Mouse (Mus musculus) C2C12 (cell line): ENCODE measurements at regions not wholly inside any gene's neighbourhood (a gene's known extent, or its start where the extent isn't known, plus 50 kb on each side); places are given as distances from the start of the nearest gene placed in this dataset.

Source experiments
- H3K27me3 ChIP-seq: one replicate; pipeline ENCODE4 v1.6.1; 2011; ENCODE audit not compliant: control insufficient read depth, insufficient read depth, insufficient read length
- H3K36me3 ChIP-seq: one replicate; pipeline ENCODE4 v1.6.1; 2011; ENCODE audit not compliant: control insufficient read depth, insufficient read depth
- H3K4me3 ChIP-seq: one replicate; pipeline ENCODE4 v1.5.1; 2011; ENCODE audit warnings: mild to moderate bottlenecking, control low read depth; ENCODE audit not compliant: poor library complexity, insufficient read depth, severe bottlenecking
- H3K79me2 ChIP-seq: one replicate; pipeline ENCODE4 v1.6.1; 2011; ENCODE audit not compliant: control insufficient read depth, insufficient read depth
- H3K79me3 ChIP-seq: one replicate; pipeline ENCODE4 v1.6.1; 2011; ENCODE audit warnings: low read depth, control low read depth
- H3ac ChIP-seq: one replicate; pipeline ENCODE3; 2011; ENCODE audit warnings: low read depth; ENCODE audit not compliant: control insufficient read depth, insufficient read length
- CEBPB ChIP-seq: IDR thresholded peaks from one replicate; pipeline ENCODE4 v1.6.1; 2011; ENCODE audit warnings: low read depth, mild to moderate bottlenecking, control low read depth, moderate library complexity
- CTCF ChIP-seq: IDR thresholded peaks from one replicate; pipeline ENCODE4 v1.5.1; 2011; ENCODE audit not compliant: control insufficient read depth, insufficient read depth, insufficient read length
- FOSL1 ChIP-seq: IDR thresholded peaks from one replicate; pipeline ENCODE4 v1.8.0; 2011; ENCODE audit warnings: mild to moderate bottlenecking, low read length; ENCODE audit not compliant: poor library complexity, insufficient read depth, severe bottlenecking
- MAX ChIP-seq: IDR thresholded peaks from one replicate; pipeline ENCODE4 v1.6.1; 2011; ENCODE audit warnings: mild to moderate bottlenecking, control low read depth
- MYOD1 ChIP-seq: IDR thresholded peaks from one replicate; pipeline ENCODE4 v1.6.1; 2011; ENCODE audit warnings: low read depth; ENCODE audit not compliant: control insufficient read depth, insufficient read length
- MYOG ChIP-seq: IDR thresholded peaks from one replicate; pipeline ENCODE4 v1.6.1; 2011; ENCODE audit not compliant: control insufficient read depth, insufficient read length; ENCODE audit errors: extremely low read depth
- USF1 ChIP-seq: IDR thresholded peaks from one replicate; pipeline ENCODE4 v1.6.1; 2011; ENCODE audit warnings: low read depth, mild to moderate bottlenecking, control low read depth, moderate library complexity

GRCm38 (mm10) chr13:28684311-28684710, 269.2 kb downstream of the Sox4 start:
- Histone ChIP-seq H3K79me2 (peaks cover 6% of the 10 kb centered on the region), H3K4me3 (no peak overlapping the region), H3K27me3 (no peaks in the 10 kb centered on the region), H3ac (no peak overlapping the region), H3K79me3 (no peaks in the 10 kb centered on the region), H3K36me3 (no peaks in the 10 kb centered on the region)
- TF ChIP-seq MYOG (no peak), MAX (no peak), USF1 (no peak), FOSL1 (no peak), CTCF (no peak)

- no peak for TF ChIP-seq MYOD1
- TF ChIP-seq USF1 = no peak
- no peak for TF ChIP-seq CEBPB
- TF ChIP-seq CTCF = no peak
- H3K79me2 ChIP-seq = no peaks in the 10 kb centered on the region
- no peak overlapping the region for H3K4me3 ChIP-seq
- H3K27me3 ChIP-seq = no peaks in the 10 kb centered on the region
- no peak overlapping the region for H3ac ChIP-seq
- H3K79me3 ChIP-seq = no peaks in the 10 kb centered on the region
- H3K36me3 ChIP-seq = no peaks in the 10 kb centered on the region
Observed at GRCm38 (mm10) chr13:28680266-28680665, 273.2 kb downstream of the Sox4 start.

GRCm38 (mm10) chr13:28673622-28674021, 279.9 kb downstream of the Sox4 start:
- no peaks in the 10 kb centered on the region for H3K36me3 ChIP-seq
- TF ChIP-seq MYOG = no peak
- TF ChIP-seq FOSL1 = no peak
- TF ChIP-seq CEBPB = no peak
- no peak for TF ChIP-seq CTCF
- TF ChIP-seq MAX = no peak
- no peak for TF ChIP-seq USF1
- TF ChIP-seq MYOD1 = no peak

GRCm38 (mm10) chr13:28671543-28671942, 282.0 kb downstream of the Sox4 start:
- Histone ChIP-seq H3K27me3 (no peaks in the 10 kb centered on the region), H3K4me3 (no peak overlapping the region), H3K79me2 (no peaks in the 10 kb centered on the region), H3K79me3 (no peaks in the 10 kb centered on the region), H3K36me3 (no peaks in the 10 kb centered on the region), H3ac (no peak overlapping the region)
- TF ChIP-seq MYOG (no peak), MAX (no peak), CTCF (no peak)

More at GRCm38 (mm10) chr13:28673622-28674021, 279.9 kb downstream of the Sox4 start:
- Histone ChIP-seq H3K79me3 (no peaks in the 10 kb centered on the region), H3K27me3 (no peaks in the 10 kb centered on the region), H3K79me2 (no peaks in the 10 kb centered on the region), H3K4me3 (no peak overlapping the region), H3ac (no peak overlapping the region)

- H3K79me2 ChIP-seq = no peaks in the 10 kb centered on the region
- no peak overlapping the region for H3ac ChIP-seq
- no peaks in the 10 kb centered on the region for H3K27me3 ChIP-seq
- no peaks in the 10 kb centered on the region for H3K36me3 ChIP-seq
- H3K4me3 ChIP-seq = no peak overlapping the region
- TF ChIP-seq MYOD1 (no peak), MYOG (no peak), CTCF (no peak), FOSL1 (no peak)
- H3K79me3 ChIP-seq = no peaks in the 10 kb centered on the region
Observed at GRCm38 (mm10) chr13:28669832-28670585, 283.5 kb downstream of the Sox4 start.

- Histone ChIP-seq H3K79me2 (no peaks in the 10 kb centered on the region), H3K79me3 (no peaks in the 10 kb centered on the region), H3K27me3 (no peaks in the 10 kb centered on the region), H3ac (no peak overlapping the region), H3K4me3 (no peak overlapping the region), H3K36me3 (no peaks in the 10 kb centered on the region)
- TF ChIP-seq USF1 = no peak
- TF ChIP-seq FOSL1 = no peak
- no peak for TF ChIP-seq CTCF
- no peak for TF ChIP-seq CEBPB
- no peak for TF ChIP-seq MAX
- no peak for TF ChIP-seq MYOD1
- no peak for TF ChIP-seq MYOG
Observed at GRCm38 (mm10) chr13:28666832-28667231, 286.7 kb downstream of the Sox4 start.
